Mouse (Mus musculus) limb, embryonic 11.5 days (tissue): ENCODE results near the gene Med25. TPM values are rescaled to one million over a fixed set of nuclear protein-coding genes. Genes with fewer than 3 reads are reported as not detected.

Experiments
- ATAC-seq: fragments of 200-750 bp; cut with Nextera tagmentation; 2 replicates; pipeline ENCODE4 v1.8.0; 2017; ENCODE audit warnings: low read depth; ENCODE audit not compliant: insufficient number of reproducible peaks, low FRiP score, low TSS enrichment
- DNase-seq: peaks from one replicate; pipeline ENCODE4 v3.0.0-alpha.2; 2015; ENCODE audit warnings: low spot score
- H3K27ac ChIP-seq: fragments of 300-500 bp; sonication (generic); replicated peaks from 2 replicates; pipeline ENCODE4 v1.5.1; 2014; ENCODE audit warnings: low read depth, mild to moderate bottlenecking, low read length
- H3K27me3 ChIP-seq: fragments of 300-500 bp; sonication (generic); 2 replicates; pipeline ENCODE4 v1.6.1; 2014; ENCODE audit warnings: mild to moderate bottlenecking, low read length, mixed read lengths; ENCODE audit not compliant: control insufficient read depth, insufficient read depth
- H3K36me3 ChIP-seq: fragments of 300-500 bp; sonication (generic); 2 replicates; pipeline ENCODE4 v1.6.1; 2014; ENCODE audit warnings: mild to moderate bottlenecking, low read length, moderate library complexity, mixed read lengths; ENCODE audit not compliant: control insufficient read depth, insufficient read depth
- H3K4me1 ChIP-seq: fragments of 300-500 bp; sonication (generic); 2 replicates; pipeline ENCODE4 v1.6.1; 2014; ENCODE audit warnings: low read length, mixed read lengths; ENCODE audit not compliant: control insufficient read depth, insufficient read depth
- H3K4me2 ChIP-seq: fragments of 300-500 bp; sonication (generic); 2 replicates; pipeline ENCODE4 v1.6.1; 2014; ENCODE audit warnings: low read depth, mild to moderate bottlenecking, moderate library complexity; ENCODE audit not compliant: severe bottlenecking
- H3K4me3 ChIP-seq: fragments of 300-500 bp; sonication (generic); 2 replicates; pipeline ENCODE4 v1.5.1; 2014; ENCODE audit warnings: low read depth, low read length
- H3K9ac ChIP-seq: fragments of 300-500 bp; sonication (generic); 2 replicates; pipeline ENCODE4 v1.6.1; 2014; ENCODE audit warnings: mild to moderate bottlenecking, low read length
- H3K9me3 ChIP-seq: fragments of 300-500 bp; sonication (generic); 2 replicates; pipeline ENCODE4 v1.6.1; 2016; ENCODE audit warnings: low read length; ENCODE audit not compliant: control insufficient read depth
- WGBS: fragments of 180-500 bp; shearing (Covaris S2); extraction: QIAGEN DNeasy Blood & Tissue Kit; methylation state at CpG from one replicate; pipeline ENCODE4 v1.1.7; 2014; 5-methylcytosine and 5-hydroxymethylcytosine counted together
- polyA plus RNA-seq: library from polyadenylated mRNA; unstranded; fragments of >200 nt; fragmentation: Nextera tagmentation; extraction: Ambion mirVana; gene quantifications from 2 replicates; pipeline ENCODE4 v1.2.1, GENCODE M21; 2014

Med25 gene
- polyA plus RNA-seq, 1 experiment from 2014 or later = 80.5 TPM

DNA sequence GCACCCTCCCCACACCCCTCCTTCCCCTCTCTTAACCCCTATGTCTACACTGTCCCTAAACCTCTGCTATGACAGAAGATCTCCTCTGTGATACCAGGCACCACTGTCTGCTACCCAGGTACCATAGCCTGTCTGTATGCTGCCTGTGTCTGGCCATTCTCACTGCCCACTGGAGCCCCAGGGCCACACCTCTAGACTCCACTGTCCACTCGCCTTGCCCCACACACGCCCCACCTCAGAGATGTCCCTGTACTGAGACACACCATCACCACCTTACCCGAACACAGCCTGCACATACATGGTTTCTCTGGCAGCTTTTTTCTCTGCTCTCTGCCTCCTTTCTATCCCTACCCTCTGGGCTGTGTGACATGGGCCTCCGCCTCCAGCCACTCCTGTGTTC lies 24.4 kb upstream of the Med25 start:
- H3K4me3 ChIP-seq = no peak overlapping the region
- H3K27ac ChIP-seq = no peak overlapping the region
- H3K9me3 ChIP-seq = no peaks in the 10 kb centered on the region
- H3K27me3 ChIP-seq = no peaks in the 10 kb centered on the region
- 0 out of 2 replicates have a peak, but pooled peaks have one; percentile 21 for ATAC-seq
- peaks cover 10% of the 10 kb centered on the region; the same call in 1 of the 2 replicates for H3K36me3 ChIP-seq
- H3K4me2 ChIP-seq = no peak overlapping the region
- H3K4me1 ChIP-seq = no peaks in the 10 kb centered on the region
- 94% methylated on average over 4 of the region's 4 CpGs for WGBS
- no peak for DNase-seq
- no peak overlapping the region for H3K9ac ChIP-seq

DNA sequence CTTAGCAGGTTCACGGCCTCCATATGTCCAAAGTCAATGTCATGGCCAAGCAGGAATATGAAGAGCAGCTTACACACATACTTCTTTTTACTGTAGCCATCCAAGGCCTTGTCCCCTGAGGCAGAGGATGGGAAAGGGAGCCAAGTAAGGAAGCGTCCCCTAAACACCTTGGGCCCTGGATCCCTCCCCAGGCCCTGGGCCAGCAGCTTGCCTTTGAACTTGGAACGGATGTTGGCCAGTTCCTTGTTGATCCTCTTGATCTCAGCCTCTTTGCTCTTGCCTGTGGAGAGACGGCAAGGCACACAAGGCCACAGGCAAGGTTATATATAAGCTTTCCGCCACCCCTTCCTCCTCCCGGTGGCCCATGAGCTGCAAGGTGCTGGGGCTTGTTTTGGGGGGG lies 23.7 kb upstream of the Med25 start:
- no peak for ATAC-seq
- Histone ChIP-seq H3K9ac (no peak overlapping the region), H3K9me3 (no peaks in the 10 kb centered on the region), H3K27ac (no peak overlapping the region), H3K4me3 (no peak overlapping the region), H3K36me3 (peaks cover 10% of the 10 kb centered on the region; the same call in 1 of the 2 replicates), H3K4me1 (no peaks in the 10 kb centered on the region), H3K4me2 (no peak overlapping the region), H3K27me3 (no peaks in the 10 kb centered on the region)
- no peak for DNase-seq
- WGBS = 88% methylated on average over 6 of the region's 6 CpGs

DNA sequence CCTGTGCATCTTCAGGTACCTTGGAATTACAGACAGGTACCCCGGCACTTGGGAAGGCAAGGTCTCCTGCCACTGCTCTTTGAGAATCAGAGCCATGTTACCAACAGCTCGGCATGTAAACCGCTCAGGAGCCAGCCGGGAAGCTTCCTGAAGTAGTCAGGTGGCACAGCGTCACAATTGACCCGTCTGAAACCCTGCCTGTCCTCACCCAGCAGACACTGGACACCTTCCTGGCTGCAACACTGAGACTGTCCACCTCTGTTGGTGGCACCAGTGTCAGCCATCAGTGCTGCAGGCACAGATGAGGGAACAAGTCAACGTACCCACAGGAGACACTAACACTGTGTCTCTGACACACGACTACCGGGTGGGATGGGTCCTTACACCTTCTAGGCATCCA lies 22.8 kb upstream of the Med25 start:
- H3K9me3 ChIP-seq = no peaks in the 10 kb centered on the region
- no peak overlapping the region for H3K9ac ChIP-seq
- H3K27me3 ChIP-seq = no peaks in the 10 kb centered on the region
- DNase-seq (no peak), ATAC-seq (no peak)
- H3K36me3 ChIP-seq = peaks cover 10% of the 10 kb centered on the region; the same call in 1 of the 2 replicates
- H3K4me1 ChIP-seq = no peaks in the 10 kb centered on the region
- H3K27ac ChIP-seq = no peak overlapping the region
- WGBS = 92% methylated on average over 9 of the region's 9 CpGs
- no peak overlapping the region for H3K4me2 ChIP-seq
- H3K4me3 ChIP-seq = no peak overlapping the region

DNA sequence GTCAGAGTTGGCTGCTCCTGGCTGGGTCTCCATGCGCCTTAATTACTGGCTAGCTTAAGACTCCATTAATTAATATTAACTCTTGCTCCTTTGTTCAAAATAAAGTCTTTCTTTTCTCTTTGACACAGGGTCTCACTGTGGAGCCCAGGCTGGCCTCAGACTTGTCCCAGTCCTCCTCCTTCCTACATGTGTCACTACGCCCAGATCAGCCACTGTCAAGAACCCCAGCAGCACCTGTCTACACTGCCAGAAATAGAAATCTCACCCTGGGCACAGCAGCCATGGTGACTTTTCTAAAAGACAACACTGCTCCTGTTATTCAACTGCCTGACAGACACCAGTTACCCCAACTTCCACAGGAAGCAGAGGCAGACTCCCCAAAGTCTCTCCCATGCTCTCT lies 21.9 kb upstream of the Med25 start:
- no peak for ATAC-seq
- Histone ChIP-seq H3K27ac (no peak overlapping the region), H3K4me2 (no peak overlapping the region), H3K4me3 (no peak overlapping the region), H3K9me3 (no peaks in the 10 kb centered on the region), H3K9ac (no peak overlapping the region), H3K4me1 (no peaks in the 10 kb centered on the region), H3K27me3 (no peaks in the 10 kb centered on the region), H3K36me3 (peaks cover 10% of the 10 kb centered on the region; the same call in 1 of the 2 replicates)
- 89% methylated on average over 2 of the region's 2 CpGs for WGBS
- no peak for DNase-seq

DNA sequence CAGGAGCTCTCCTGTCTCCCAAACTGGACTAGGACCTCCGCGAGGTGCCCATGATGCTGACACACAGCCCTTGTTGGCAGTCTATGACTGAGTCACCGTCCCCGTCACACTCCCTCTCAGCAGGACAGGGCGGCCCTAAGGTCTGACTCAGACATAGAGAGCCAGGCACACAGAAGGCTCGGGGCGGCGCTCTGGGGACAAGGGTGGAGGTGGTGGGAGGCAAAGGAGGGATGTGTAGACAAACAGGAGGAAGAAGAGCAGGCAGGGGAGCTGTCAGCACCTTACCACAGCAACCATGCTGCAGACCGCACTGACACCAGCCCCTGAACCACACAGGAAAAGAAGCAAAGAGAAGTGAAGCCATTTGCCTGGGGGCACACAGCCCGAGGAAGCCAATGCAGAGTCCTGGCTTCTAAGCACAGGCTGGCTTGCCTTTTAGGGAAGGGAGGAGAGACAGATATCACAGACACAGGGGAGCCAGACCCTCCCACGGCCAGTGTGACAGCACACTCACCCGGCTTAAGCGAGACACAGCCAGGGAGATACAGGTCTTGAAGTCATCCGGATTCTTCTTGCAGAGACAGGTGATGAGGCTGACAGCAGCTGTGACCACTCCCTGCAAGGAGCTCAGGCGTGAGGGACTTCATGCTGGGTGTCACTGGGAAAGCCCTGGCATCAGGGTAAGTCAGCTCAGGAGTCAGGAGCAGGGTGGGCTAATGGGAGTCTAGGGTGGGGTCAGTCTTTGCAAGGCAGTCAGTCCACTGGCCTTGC lies 16.4 kb upstream of the Med25 start:
- H3K9me3 ChIP-seq = no peaks in the 10 kb centered on the region
- no peak overlapping the region for H3K27ac ChIP-seq
- H3K4me2 ChIP-seq = no peak overlapping the region
- no peaks in the 10 kb centered on the region for H3K4me1 ChIP-seq
- WGBS = 89% methylated on average over 15 of the region's 15 CpGs
- no peak for ATAC-seq
- H3K36me3 ChIP-seq = peaks cover 32% of the 10 kb centered on the region
- no peaks in the 10 kb centered on the region for H3K27me3 ChIP-seq
- H3K9ac ChIP-seq = no peak overlapping the region
- no peak overlapping the region for H3K4me3 ChIP-seq
- no peak for DNase-seq

DNA sequence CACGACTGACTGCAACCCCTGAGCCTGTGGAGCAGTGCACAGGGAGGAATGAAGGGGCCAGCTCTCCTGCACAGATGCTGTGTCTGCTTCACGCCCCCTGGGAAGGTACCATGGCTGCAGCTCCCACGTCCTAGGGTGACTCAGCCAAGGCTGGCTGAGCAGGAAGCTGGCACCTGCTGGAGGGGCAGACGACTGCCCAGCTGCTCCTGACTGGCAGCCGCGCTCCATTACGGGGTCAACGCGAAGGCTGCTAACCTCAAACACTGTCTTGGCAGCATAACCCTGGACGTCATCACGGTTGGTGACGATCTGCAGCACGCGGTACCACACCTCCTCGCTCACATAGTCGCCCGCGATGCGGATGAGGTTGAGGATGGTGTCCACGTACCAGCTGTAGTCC lies 12.9 kb upstream of the Med25 start:
- Histone ChIP-seq H3K27me3 (no peaks in the 10 kb centered on the region), H3K36me3 (peaks cover 35% of the 10 kb centered on the region), H3K4me2 (no peak overlapping the region), H3K27ac (no peak overlapping the region), H3K9ac (no peak overlapping the region), H3K4me3 (no peak overlapping the region), H3K4me1 (peaks cover 10% of the 10 kb centered on the region), H3K9me3 (no peaks in the 10 kb centered on the region)
- ATAC-seq = no peak
- no peak for DNase-seq
- 90% methylated on average over 20 of the region's 20 CpGs for WGBS

DNA sequence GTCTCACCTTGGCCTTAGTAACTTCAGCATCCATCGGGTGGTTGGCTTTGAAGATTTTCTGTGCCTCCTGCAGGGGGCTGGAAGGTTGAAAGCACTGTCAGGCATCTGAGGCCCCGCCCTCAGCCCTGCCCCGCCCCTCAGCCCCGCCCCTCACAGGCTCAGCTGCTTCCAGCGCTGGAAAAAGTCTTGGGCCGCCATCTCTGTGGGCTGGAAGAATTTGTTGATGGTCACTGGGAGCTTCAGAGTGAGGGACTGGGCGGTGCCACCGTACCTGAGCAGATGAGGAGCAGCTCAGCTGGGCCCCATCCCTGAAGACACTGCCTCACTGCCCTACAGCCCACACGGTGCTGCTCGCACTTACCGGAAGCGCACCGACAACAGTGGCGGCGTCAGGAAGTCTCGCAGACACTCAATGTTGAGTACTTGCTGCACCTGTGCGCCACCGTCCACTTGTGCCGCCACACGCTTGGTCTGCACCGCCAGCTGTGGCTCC lies 8.8 kb upstream of the Med25 start:
- peak; percentile 15; the same call in 1 of the 2 replicates for ATAC-seq
- Histone ChIP-seq H3K4me3 (peak overlapping the region; percentile 12), H3K9ac (no peak overlapping the region; the same call in 1 of the 2 replicates), H3K4me2 (peak overlapping the region; percentile 56), H3K27ac (peak overlapping the region; percentile 42; the same call in 1 of the 2 replicates), H3K9me3 (no peaks in the 10 kb centered on the region), H3K36me3 (peaks cover 26% of the 10 kb centered on the region), H3K27me3 (no peaks in the 10 kb centered on the region), H3K4me1 (peaks cover 14% of the 10 kb centered on the region)
- WGBS = 15% methylated on average over 21 of the region's 21 CpGs
- peak; percentile 80 for DNase-seq

DNA sequence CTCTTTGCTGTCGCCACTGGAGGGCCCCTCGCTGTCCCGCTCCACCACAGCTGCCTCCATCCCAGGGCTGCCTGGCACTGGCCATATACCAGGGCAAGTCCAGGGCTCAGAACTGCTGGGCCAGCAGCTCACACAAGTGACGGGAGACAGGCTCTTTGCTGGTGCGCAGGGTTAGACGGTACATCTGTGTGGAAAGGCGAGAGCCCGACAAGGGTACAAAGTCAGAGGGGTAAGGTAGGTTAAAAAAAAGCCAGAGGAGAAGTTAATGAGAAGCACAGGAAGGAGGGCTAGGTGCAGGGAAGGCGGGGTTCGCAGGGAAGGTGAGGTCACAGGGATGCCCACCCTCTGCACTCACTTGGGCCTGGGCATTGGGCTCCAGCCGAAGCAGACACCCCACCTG lies 8.1 kb upstream of the Med25 start:
- H3K4me3 ChIP-seq = no peak overlapping the region
- ATAC-seq (no peak), DNase-seq (no peak)
- H3K27ac ChIP-seq = 0 out of 2 replicates have a peak overlapping the region, but pooled peaks have one; percentile 22
- peaks cover 14% of the 10 kb centered on the region for H3K4me1 ChIP-seq
- 90% methylated on average over 11 of the region's 11 CpGs for WGBS
- no peak overlapping the region for H3K9ac ChIP-seq
- peaks cover 22% of the 10 kb centered on the region for H3K36me3 ChIP-seq
- no peak overlapping the region for H3K4me2 ChIP-seq
- no peaks in the 10 kb centered on the region for H3K27me3 ChIP-seq
- no peaks in the 10 kb centered on the region for H3K9me3 ChIP-seq
